14 mouse cellular contexts compared by ENCODE assay signal in the genomic region with DNA sequence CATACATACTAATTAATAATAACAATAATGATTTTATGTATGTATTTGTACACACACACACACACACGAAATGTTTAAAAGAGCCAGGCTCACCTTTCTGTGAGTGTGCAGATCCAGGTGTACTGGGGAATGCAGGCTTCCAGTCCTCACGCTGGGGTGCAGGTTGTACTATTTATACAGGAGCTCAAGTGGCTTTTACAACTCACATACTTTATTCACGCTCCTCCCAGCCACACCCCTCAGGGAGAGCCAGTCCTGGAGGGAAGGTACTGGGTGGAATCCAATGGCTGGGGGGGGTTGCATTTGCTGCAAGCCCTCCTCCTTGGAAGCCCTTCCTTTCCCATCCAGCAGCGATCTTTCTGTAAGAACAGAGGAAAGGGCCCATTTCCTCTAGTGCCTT. TPM values are rescaled to one million over a fixed set of nuclear protein-coding genes. Genes with fewer than 3 reads are reported as not detected.
DNase-seq lines count a peak whose midpoint lies in the region; ATAC-seq and TF ChIP-seq lines count a peak whose summit lies in the region.
"Had no signal": no experiment of that assay in that cellular context is flagged by ENCODE, and none has a peak within 500 bp of the region (broad histone marks: within the 10 kb centered on the region; RNA-seq: fewer than 3 reads in every experiment).

TSS of gene Fgfbp1 (minus strand) at position 160 of the 400 bp plus-strand sequence.

- H3K4me1 ChIP-seq in ES-Bruce4 (ENCODE audit: control insufficient read depth, insufficient read depth, low read length) = peaks cover 4% of the 10 kb centered on the region
- no peaks in the 10 kb centered on the region; the same call in 1 of the 2 replicates for H3K4me1 ChIP-seq in intestine, postnatal 0 days (replicated peaks; ENCODE audit: control insufficient read depth, insufficient read depth, low read length)
- H3K4me1 ChIP-seq: liver, embryonic 15.5 days; neural tube, embryonic 15.5 days had no signal

- H3K9ac ChIP-seq in ES-Bruce4 (ENCODE audit: low read depth, poor library complexity, severe bottlenecking) = no peak within 1 kb of the TSS
- no peak within 1 kb of the TSS for H3K9ac ChIP-seq in intestine, postnatal 0 days (ENCODE audit: low read depth, low read length)
- H3K9ac ChIP-seq: liver, embryonic 15.5 days; neural tube, embryonic 15.5 days had no signal

- H3K9me3 ChIP-seq in ES-Bruce4 (replicated peaks; ENCODE audit: control insufficient read depth, insufficient read depth, low read length, poor library complexity, severe bottlenecking) = peaks cover 9% of the 10 kb centered on the region
- no peaks in the 10 kb centered on the region for H3K9me3 ChIP-seq in intestine, postnatal 0 days (ENCODE audit: control insufficient read depth)
- H3K9me3 ChIP-seq: liver, embryonic 15.5 days; neural tube, embryonic 15.5 days had no signal

- intact Hi-C loops in gastrocnemius, adult 2 months (cut with DNase I) = no loop called here

- TF ChIP-seq POLR2A in ES-Bruce4 (IDR thresholded peaks at IDR 0.05; ENCODE audit: insufficient read depth, low read length) = no peak

- H3K27ac ChIP-seq in gastrocnemius, adult 2 months = no peak within 1 kb of the TSS
- peak within 1 kb of the TSS; percentile 95 for H3K27ac ChIP-seq in ES-Bruce4 (ENCODE audit: insufficient read depth, low read length)
- H3K27ac ChIP-seq in intestine, postnatal 0 days (ENCODE audit: low read depth, low read length) = no peak within 1 kb of the TSS
- H3K27ac ChIP-seq: heart, adult 2 months; liver, embryonic 15.5 days; neural tube, embryonic 15.5 days had no signal

- peak; percentile 80 for ATAC-seq in intestine, postnatal 0 days
- no peak for ATAC-seq in megakaryocyte, adult 5-6 weeks (ENCODE audit: poor library complexity, severe bottlenecking)

- no peak for TF ChIP-seq CTCF in gastrocnemius, adult 2 months (IDR thresholded peaks at IDR 0.05)
- no peak for TF ChIP-seq CTCF in ES-Bruce4 (IDR thresholded peaks at IDR 0.05; ENCODE audit: low read depth, low read length)
- no peak for TF ChIP-seq CTCF in intestine, postnatal 0 days (IDR thresholded peaks at IDR 0.05; ENCODE audit: low read depth)

- peak within 1 kb of the TSS; percentile 43 for H3K4me2 ChIP-seq in intestine, postnatal 0 days (replicated peaks; ENCODE audit: low read depth)
- H3K4me2 ChIP-seq: liver, embryonic 15.5 days; neural tube, embryonic 15.5 days had no signal

- no peaks in the 10 kb centered on the region for H3K27me3 ChIP-seq in ES-Bruce4 (ENCODE audit: control insufficient read depth, insufficient read depth, low read length, poor library complexity, severe bottlenecking)
- H3K27me3 ChIP-seq in intestine, postnatal 0 days (replicated peaks; ENCODE audit: control insufficient read depth, insufficient read depth, low read length) = no peaks in the 10 kb centered on the region
- H3K27me3 ChIP-seq: liver, embryonic 15.5 days; neural tube, embryonic 15.5 days had no signal

- WGBS in intestine, postnatal 0 days = 10% methylated on average over 4 of the region's 4 CpGs

- 0 out of 2 replicates have a peak, but pooled peaks have one; percentile 45 for TF ChIP-seq EP300 in ES-Bruce4 (IDR thresholded peaks at IDR 0.05; ENCODE audit: insufficient read depth, low read depth, low read length)

- no peaks in the 10 kb centered on the region for H3K36me3 ChIP-seq in ES-Bruce4 (ENCODE audit: control insufficient read depth, insufficient read depth, low read length, poor library complexity, severe bottlenecking)
- H3K36me3 ChIP-seq in intestine, postnatal 0 days (ENCODE audit: control insufficient read depth, insufficient read depth) = no peaks in the 10 kb centered on the region
- H3K36me3 ChIP-seq: liver, embryonic 15.5 days; neural tube, embryonic 15.5 days had no signal

- H3K4me3 ChIP-seq in gastrocnemius, adult 2 months = peak within 1 kb of the TSS; percentile 13; the same call in 1 of the 2 replicates
- no peak within 1 kb of the TSS for H3K4me3 ChIP-seq in ES-Bruce4 (ENCODE audit: low read depth, low read length)
- peak within 1 kb of the TSS; percentile 7 for H3K4me3 ChIP-seq in intestine, postnatal 0 days (ENCODE audit: low read depth, low read length)
- H3K4me3 ChIP-seq: erythroblast, embryonic 14.5 days; heart, adult 2 months; liver, embryonic 15.5 days; neural tube, embryonic 15.5 days had no signal

- no peak for DNase-seq in gastrocnemius, adult 2 months
- DNase-seq in gastrocnemius, postnatal 10 days = no peak
- DNase-seq in lung, postnatal 25 days (ENCODE audit: low spot score) = peak; percentile 86
- no peak for DNase-seq in urinary bladder, postnatal 25 days (ENCODE audit: low spot score)
- DNase-seq in urinary bladder, adult 2 months (ENCODE audit: low spot score) = no peak
- DNase-seq: adrenal gland, adult 2 months; heart, adult 2 months; right cerebral cortex, postnatal 14 days had no signal

RNA-seq across cellular contexts. Expression of gene Fgfbp1, which starts in this region (rescaled TPM):
- total RNA-seq in gastrocnemius, adult 2 months (2021) = 1 to 10 TPM; 4.0 to 5.4 TPM
- not detected for total RNA-seq in gastrocnemius, postnatal 10 days (2021)
- polyA plus RNA-seq in ES-Bruce4 (2011; ENCODE audit: insufficient read depth, insufficient read length, low read depth, missing spikeins) = 34.8 and 36.9 TPM in 2 replicates
- polyA plus RNA-seq in intestine, postnatal 0 days (2015; fragmentation: Nextera tagmentation; extraction: Ambion mirVana) = 19.2 and 20.4 TPM in 2 replicates
- not detected in 2 replicates for polyA plus RNA-seq in urinary bladder, adult 2 months (2012; rRNA removed)
- total RNA-seq in megakaryocyte, adult 5-6 weeks (2015) = not detected in 2 replicates
- not detected in 2 replicates for total RNA-seq in megakaryocyte, adult 5-6 weeks (2017)
- total RNA-seq: adrenal gland, adult 2 months; heart, adult 2 months had no signal
- polyA plus RNA-seq: adrenal gland, adult 2 months; erythroblast, embryonic 14.5 days had no signal

Comparison
In these comparisons a context has a peak if more than half of its experiments do, and no peak if none do; other contexts are left out.
1. RNA of gene Fgfbp1 (total RNA-seq): 4.0 to 5.4 TPM in gastrocnemius, adult 2 months; not detected in gastrocnemius, postnatal 10 days and not detected in megakaryocyte, adult 5-6 weeks; every median in the first group is over 4 times any median in the second.
2. RNA of gene Fgfbp1 (polyA plus RNA-seq): 34.8 to 36.9 TPM in ES-Bruce4 and 19.2 to 20.4 TPM in intestine, postnatal 0 days; not detected in urinary bladder, adult 2 months; every median in the first group is over 10 times any median in the second.